Mouse (Mus musculus) liver, adult 2 months (tissue): ENCODE results near the gene Exosc5.

Experiments used
- CTCF ChIP-seq: fragments of 200-500 bp; IDR thresholded peaks from 2 replicates; pipeline ENCODE4 v1.5.1; 2011; ENCODE audit warnings: low read depth, low read length, control low read depth
- POLR2A ChIP-seq: fragments of 200-500 bp; IDR thresholded peaks from 2 replicates; pipeline ENCODE4 v1.6.1; 2011; ENCODE audit warnings: low read length, control low read depth; ENCODE audit not compliant: insufficient read depth; ENCODE audit errors: extremely low read depth

- TF ChIP-seq CTCF (peak; percentile 37; the same call in 1 of the 2 replicates), POLR2A (no peak)
These were observed 13.5 kb downstream of the Exosc5 start for GRCm38 (mm10) chr7:25672442-25672841.
